Mouse (Mus musculus) lung, adult 18-20 months (tissue): Measurements from ENCODE around the gene Paox.
"Not testable (repeated sequence)": the region's sequence is repeated elsewhere in the genome, so short reads cannot be mapped to it uniquely, and the experiment has no call there.

Experiments
- DNase-seq, 2 experiments: peaks; one replicate each; pipeline ENCODE4 v3.0.0; 2022; ENCODE audit warnings: mixed read lengths in 2 of 2

Gene Paox

GRCm38 (mm10) chr7:140121338-140121910 lies 5.8 kb downstream of the Paox start:
- no peak for DNase-seq

- DNase-seq: no peak
Measured at GRCm38 (mm10) chr7:140122765-140123164, 7.2 kb downstream of the Paox start.

- no peak for DNase-seq
Measured at GRCm38 (mm10) chr7:140124382-140124781, 8.8 kb downstream of the Paox start.

- peak; percentile 96 to 97 for DNase-seq
Measured at GRCm38 (mm10) chr7:140125278-140126021, 9.9 kb downstream of the Paox start.

- no peak for DNase-seq
Measured at GRCm38 (mm10) chr7:140126022-140126350, 10.4 kb downstream of the Paox start.

- DNase-seq: peak in 1 of 2 experiments; percentile 13
Measured at GRCm38 (mm10) chr7:140126934-140127333, 11.3 kb downstream of the Paox start.

- DNase-seq: no peak
Measured at GRCm38 (mm10) chr7:140127911-140128310, 12.3 kb downstream of the Paox start.

GRCm38 (mm10) chr7:140132184-140132583 lies 16.6 kb downstream of the Paox start:
- DNase-seq: not testable (repeated sequence)

GRCm38 (mm10) chr7:140134033-140134432 lies 18.4 kb downstream of the Paox start:
- not testable (repeated sequence) for DNase-seq

- no peak for DNase-seq
Measured at GRCm38 (mm10) chr7:140135106-140135770, 19.6 kb downstream of the Paox start.

- peak; percentile 94 to 95 for DNase-seq
Measured at GRCm38 (mm10) chr7:140137135-140138020, 21.8 kb downstream of the Paox start, which contains the start of gene Mtg1. Mtg1 (plus strand) TSS chr7:140137564.

- no peak for DNase-seq
Measured at GRCm38 (mm10) chr7:140138021-140138310, 22.4 kb downstream of the Paox start.

GRCm38 (mm10) chr7:140141350-140141749 lies 25.8 kb downstream of the Paox start:
- DNase-seq: peak; percentile 69 to 83

- no peak for DNase-seq
Measured at GRCm38 (mm10) chr7:140144550-140144949, 29.0 kb downstream of the Paox start.

GRCm38 (mm10) chr7:140153383-140153782 lies 37.8 kb downstream of the Paox start:
- no peak for DNase-seq

GRCm38 (mm10) chr7:140153829-140154217 lies 38.2 kb downstream of the Paox start:
- DNase-seq: no peak

- no peak for DNase-seq
Measured at GRCm38 (mm10) chr7:140154218-140154927, 38.8 kb downstream of the Paox start, which contains the start of gene Sprn. Sprn (minus strand) TSS chr7:140154877.

- DNase-seq: no peak
Measured at GRCm38 (mm10) chr7:140160363-140160762, 44.8 kb downstream of the Paox start.

- DNase-seq: no peak
Measured at GRCm38 (mm10) chr7:140164664-140165063, 49.1 kb downstream of the Paox start, which contains the start of gene Olfr522. Olfr522 (minus strand) TSS chr7:140164764.

GRCm38 (mm10) chr7:140167950-140168349 lies 52.4 kb downstream of the Paox start:
- no peak for DNase-seq

- no peak for DNase-seq
Measured at GRCm38 (mm10) chr7:140169386-140169785, 53.8 kb downstream of the Paox start.

- DNase-seq: no peak
Measured at GRCm38 (mm10) chr7:140170863-140171262, 55.3 kb downstream of the Paox start.
